Mouse (Mus musculus) liver, adult 2 months (tissue): ENCODE results near the gene Fam192a. TPM values are rescaled to one million over a fixed set of nuclear protein-coding genes. Genes with fewer than 3 reads are reported as not detected.

ENCODE experiments used
- DNase-seq: peaks from one replicate; pipeline ENCODE4 v3.0.0-alpha.2; 2011; ENCODE audit warnings: low read depth, low spot score; ENCODE audit errors: extremely low read depth
- H3K27ac ChIP-seq: fragments of 200-500 bp; replicated peaks from 2 replicates; pipeline ENCODE4 v1.5.1; 2012; ENCODE audit warnings: low read depth, mild to moderate bottlenecking, control low read depth, inconsistent platforms, low read length; ENCODE audit not compliant: insufficient read depth
- H3K27me3 ChIP-seq: fragments of 200-500 bp; 2 replicates; pipeline ENCODE4 v1.6.1; 2012; ENCODE audit warnings: mild to moderate bottlenecking, moderate library complexity, low read length, inconsistent platforms; ENCODE audit not compliant: control insufficient read depth, insufficient read depth
- H3K36me3 ChIP-seq: fragments of 200-500 bp; 2 replicates; pipeline ENCODE4 v1.6.1; 2012; ENCODE audit warnings: low read length, inconsistent platforms; ENCODE audit not compliant: control insufficient read depth, insufficient read depth
- H3K4me1 ChIP-seq: fragments of 200-500 bp; 2 replicates; pipeline ENCODE4 v1.6.1; 2011; ENCODE audit warnings: low read length; ENCODE audit not compliant: control insufficient read depth, insufficient read depth
- H3K4me3 ChIP-seq: fragments of 200-500 bp; 2 replicates; pipeline ENCODE4 v1.5.1; 2011; ENCODE audit warnings: low read depth, mild to moderate bottlenecking, control low read depth, low read length, moderate library complexity; ENCODE audit not compliant: insufficient read depth
- H3K79me2 ChIP-seq: fragments of 200-500 bp; 2 replicates; pipeline ENCODE4 v1.6.1; 2012; ENCODE audit warnings: inconsistent platforms, mild to moderate bottlenecking, low read length, moderate library complexity; ENCODE audit not compliant: control insufficient read depth, insufficient read depth
- H3K9ac ChIP-seq: fragments of 200-500 bp; 2 replicates; pipeline ENCODE4 v1.6.1; 2012; ENCODE audit warnings: low read depth, mild to moderate bottlenecking, control low read depth, inconsistent platforms, low read length
- CTCF ChIP-seq: fragments of 200-500 bp; IDR thresholded peaks from 2 replicates; pipeline ENCODE4 v1.5.1; 2011; ENCODE audit warnings: low read depth, low read length, control low read depth
- POLR2A ChIP-seq: fragments of 200-500 bp; IDR thresholded peaks from 2 replicates; pipeline ENCODE4 v1.6.1; 2011; ENCODE audit warnings: low read length, control low read depth; ENCODE audit not compliant: insufficient read depth; ENCODE audit errors: extremely low read depth
- WGBS: fragments of 180-500 bp; shearing (Covaris S2); methylation state at CpG from one replicate; pipeline ENCODE4 v1.1.7; 2018; 5-methylcytosine and 5-hydroxymethylcytosine counted together
- polyA plus RNA-seq: library from polyadenylated mRNA; depleted of rRNA; stranded (reverse); fragments of >200 nt; gene quantifications from 2 replicates; pipeline ENCODE4 v1.2.3, GENCODE M21; 2012
- total RNA-seq: library from RNA; depleted of rRNA; stranded (reverse); fragments of >200 nt; gene quantifications from 2 replicates; pipeline ENCODE4 v1.2.3, GENCODE M21; 2014

The Fam192a gene
- total and polyA plus RNA-seq, 2 experiments = 9.3 to 10.1 TPM

DNA sequence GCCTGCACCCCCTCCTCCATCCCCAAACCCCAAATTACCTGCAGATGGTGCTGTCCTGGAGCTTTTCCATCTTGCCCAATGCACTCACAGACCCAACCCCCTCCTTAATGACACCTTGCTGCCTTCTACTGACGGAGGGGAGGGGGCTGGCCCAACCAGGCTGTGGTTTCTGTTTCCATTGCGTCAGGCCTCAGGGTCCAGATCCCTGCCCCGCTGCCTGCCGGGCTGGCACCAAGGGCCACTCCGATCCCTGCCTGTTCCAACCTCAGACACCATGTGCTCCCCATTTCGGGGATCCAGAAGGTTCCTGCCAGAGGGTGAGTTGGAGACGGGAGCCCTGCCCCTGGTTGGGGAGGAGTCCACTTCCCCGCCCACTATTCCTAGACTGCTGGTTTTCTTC, 57.8 kb downstream of the Fam192a start:
- H3K9ac ChIP-seq = no peak overlapping the region
- H3K27me3 ChIP-seq = no peaks in the 10 kb centered on the region
- H3K4me1 ChIP-seq = no peaks in the 10 kb centered on the region
- 92% methylated on average over 8 of the region's 8 CpGs for WGBS
- H3K4me3 ChIP-seq = no peak overlapping the region
- no peak overlapping the region for H3K27ac ChIP-seq
- H3K79me2 ChIP-seq = peaks cover 2% of the 10 kb centered on the region; the same call in 1 of the 2 replicates
- no peak for TF ChIP-seq POLR2A
- TF ChIP-seq CTCF = no peak
- H3K36me3 ChIP-seq = no peaks in the 10 kb centered on the region
- no peak for DNase-seq

- H3K36me3 ChIP-seq = no peaks in the 10 kb centered on the region
- no peak overlapping the region for H3K9ac ChIP-seq
- no peak overlapping the region for H3K27ac ChIP-seq
- no peak overlapping the region for H3K4me3 ChIP-seq
- H3K79me2 ChIP-seq = peaks cover 2% of the 10 kb centered on the region; the same call in 1 of the 2 replicates
- H3K27me3 ChIP-seq = no peaks in the 10 kb centered on the region
- DNase-seq = no peak
- H3K4me1 ChIP-seq = no peaks in the 10 kb centered on the region
- WGBS = 85% methylated on average over 18 of the region's 18 CpGs
- TF ChIP-seq CTCF = no peak
These were observed 60.7 kb downstream of the Fam192a start for GRCm38 (mm10) chr8:94540889-94541795.

GRCm38 (mm10) chr8:94540025-94540424, 61.8 kb downstream of the Fam192a start:
- Histone ChIP-seq H3K4me1 (no peaks in the 10 kb centered on the region), H3K4me3 (no peak overlapping the region), H3K27me3 (no peaks in the 10 kb centered on the region), H3K36me3 (no peaks in the 10 kb centered on the region), H3K79me2 (peaks cover 6% of the 10 kb centered on the region; the same call in 1 of the 2 replicates), H3K27ac (no peak overlapping the region), H3K9ac (no peak overlapping the region)
- no peak for TF ChIP-seq POLR2A
- no peak for TF ChIP-seq CTCF
- WGBS = 93% methylated on average over 2 of the region's 2 CpGs
- no peak for DNase-seq

- TF ChIP-seq POLR2A (no peak), CTCF (no peak)
- no peak overlapping the region for H3K4me3 ChIP-seq
- 83% methylated on average over 2 of the region's 2 CpGs for WGBS
These were observed 64.3 kb downstream of the Fam192a start for GRCm38 (mm10) chr8:94537456-94537855.

DNA sequence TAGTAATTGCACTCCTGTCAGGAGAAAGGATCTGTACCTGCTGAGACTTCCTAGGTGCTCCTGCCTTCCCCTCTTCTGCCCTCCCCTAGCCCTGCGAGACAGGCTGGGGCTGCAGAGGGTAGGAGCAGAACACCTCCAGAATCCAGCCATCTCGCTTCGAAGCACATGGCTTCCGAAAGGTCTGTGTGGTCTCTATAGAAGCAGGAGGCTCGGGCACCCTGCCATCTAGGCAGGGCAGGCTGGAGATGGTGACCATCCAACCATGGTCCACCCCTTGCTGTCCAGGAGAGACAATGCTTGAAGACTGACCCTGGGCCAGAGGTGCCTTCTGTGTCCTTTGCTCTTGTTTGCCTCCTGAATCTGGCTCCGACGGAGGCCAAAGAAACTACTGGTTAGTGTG, 66.2 kb downstream of the Fam192a start:
- Histone ChIP-seq H3K4me1 (peaks cover 10% of the 10 kb centered on the region), H3K27me3 (no peaks in the 10 kb centered on the region), H3K79me2 (peaks cover 5% of the 10 kb centered on the region; the same call in 1 of the 2 replicates), H3K36me3 (no peaks in the 10 kb centered on the region), H3K4me3 (no peak overlapping the region), H3K27ac (no peak overlapping the region), H3K9ac (no peak overlapping the region)
- 90% methylated on average over 7 of the region's 7 CpGs for WGBS
- TF ChIP-seq POLR2A (no peak), CTCF (no peak)
- DNase-seq = no peak

More at GRCm38 (mm10) chr8:94537456-94537855, 64.3 kb downstream of the Fam192a start:
- no peak overlapping the region for H3K9ac ChIP-seq
- H3K27me3 ChIP-seq = no peaks in the 10 kb centered on the region
- peaks cover 10% of the 10 kb centered on the region for H3K4me1 ChIP-seq
- DNase-seq = no peak
- H3K79me2 ChIP-seq = peaks cover 5% of the 10 kb centered on the region; the same call in 1 of the 2 replicates
- no peak overlapping the region for H3K27ac ChIP-seq
- H3K36me3 ChIP-seq = no peaks in the 10 kb centered on the region

GRCm38 (mm10) chr8:94534612-94535011, 67.2 kb downstream of the Fam192a start:
- TF ChIP-seq POLR2A (no peak), CTCF (no peak)
- H3K36me3 ChIP-seq = no peaks in the 10 kb centered on the region
- peaks cover 5% of the 10 kb centered on the region; the same call in 1 of the 2 replicates for H3K79me2 ChIP-seq
- H3K4me3 ChIP-seq = no peak overlapping the region
- H3K9ac ChIP-seq = no peak overlapping the region
- H3K27me3 ChIP-seq = no peaks in the 10 kb centered on the region
- no peak for DNase-seq
- WGBS = 33% methylated on average over 4 of the region's 4 CpGs
- no peak overlapping the region for H3K27ac ChIP-seq
- peaks cover 13% of the 10 kb centered on the region for H3K4me1 ChIP-seq
